Mouse (Mus musculus) thymus, adult 2 months (tissue): ENCODE results near the gene Supt4a.
A peak's percentile ranks its signal among the peaks of the same experiment; 100 is the strongest.

ENCODE experiments used
- CTCF ChIP-seq: fragments of 200-500 bp; IDR thresholded peaks from 2 replicates; pipeline ENCODE4 v1.5.1; 2012; ENCODE audit warnings: mild to moderate bottlenecking, control low read depth, low read length, moderate library complexity, borderline replicate concordance; ENCODE audit not compliant: control insufficient read depth, poor library complexity, insufficient read depth; ENCODE audit errors: extremely low read depth
- POLR2A ChIP-seq: fragments of 200-500 bp; IDR thresholded peaks from 2 replicates; pipeline ENCODE4 v1.6.1; 2012; ENCODE audit warnings: mild to moderate bottlenecking, low read length, control low read depth, moderate library complexity; ENCODE audit not compliant: control insufficient read depth, poor library complexity, insufficient read depth; ENCODE audit errors: extremely low read depth

DNA sequence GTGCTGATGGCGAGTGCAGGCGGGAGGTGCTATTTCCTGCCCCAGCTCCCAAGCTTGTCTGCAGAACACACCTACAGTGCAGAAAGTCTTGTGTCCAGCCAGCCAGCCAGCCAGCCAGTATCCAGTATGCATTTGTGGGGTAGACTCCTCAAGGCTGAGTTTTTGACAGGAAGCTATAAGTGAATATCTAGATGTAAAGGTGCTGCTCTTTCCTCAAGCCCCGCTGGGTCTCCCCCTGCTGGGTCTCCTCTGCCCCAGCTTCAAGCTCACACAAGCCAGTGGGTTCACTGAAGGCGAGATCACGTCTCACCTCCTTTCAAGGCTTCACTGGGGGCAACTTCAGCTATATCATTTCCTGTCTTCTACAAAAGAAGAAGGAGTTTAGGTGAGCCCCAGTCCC, 3.0 kb upstream of the Supt4a start:
- TF ChIP-seq CTCF (peak; percentile 46; the same call in 1 of the 2 replicates), POLR2A (peak; percentile 58)
